Mouse (Mus musculus) kidney, postnatal 14 days (tissue): Measurements from ENCODE around the gene Dbh.

Source experiments
- DNase-seq: peaks from one replicate; pipeline ENCODE4 v3.0.0; 2022; ENCODE audit warnings: mixed read lengths

Gene Dbh

GRCm38 (mm10) chr2:27164796-27165590 is at the start of gene Dbh:
Gene Dbh, plus strand, starts transcription at chr2:27165233.
- no peak for DNase-seq

GRCm38 (mm10) chr2:27118452-27118851 is 46.6 kb upstream of the Dbh start:
- no peak for DNase-seq

GRCm38 (mm10) chr2:27119766-27120165 is 45.3 kb upstream of the Dbh start:
- DNase-seq: no peak

- peak; percentile 16 for DNase-seq
Measured at GRCm38 (mm10) chr2:27120241-27120641, 44.8 kb upstream of the Dbh start.

GRCm38 (mm10) chr2:27121626-27122355 is 43.2 kb upstream of the Dbh start:
- DNase-seq: peak; percentile 38

GRCm38 (mm10) chr2:27122578-27122977 is 42.5 kb upstream of the Dbh start:
- no peak for DNase-seq

GRCm38 (mm10) chr2:27123121-27123520 is 41.9 kb upstream of the Dbh start:
- no peak for DNase-seq

GRCm38 (mm10) chr2:27125979-27126378 is 39.1 kb upstream of the Dbh start:
- DNase-seq: peak; percentile 44

- DNase-seq: no peak
Measured at GRCm38 (mm10) chr2:27126496-27126895, 38.5 kb upstream of the Dbh start.

- no peak for DNase-seq
Measured at GRCm38 (mm10) chr2:27128990-27129389, 36.0 kb upstream of the Dbh start.

- no peak for DNase-seq
Measured at GRCm38 (mm10) chr2:27135935-27136334, 29.1 kb upstream of the Dbh start.

GRCm38 (mm10) chr2:27136336-27136735 is 28.7 kb upstream of the Dbh start:
- no peak for DNase-seq

GRCm38 (mm10) chr2:27136789-27137188 is 28.2 kb upstream of the Dbh start:
- no peak for DNase-seq

- DNase-seq: no peak
Measured at GRCm38 (mm10) chr2:27138356-27138755, 26.7 kb upstream of the Dbh start.

GRCm38 (mm10) chr2:27141950-27142693 is 22.9 kb upstream of the Dbh start, which contains the start of gene Fam163b:
Gene Fam163b, minus strand, starts transcription at chr2:27142491.
- DNase-seq: peak; percentile 71

GRCm38 (mm10) chr2:27144957-27145356 is 20.1 kb upstream of the Dbh start:
- DNase-seq: no peak

GRCm38 (mm10) chr2:27146840-27147239 is 18.2 kb upstream of the Dbh start:
- no peak for DNase-seq

GRCm38 (mm10) chr2:27149457-27149856 is 15.6 kb upstream of the Dbh start:
- DNase-seq: no peak

GRCm38 (mm10) chr2:27154466-27155185 is 10.4 kb upstream of the Dbh start:
- peak; percentile 77 for DNase-seq

- no peak for DNase-seq
Measured at GRCm38 (mm10) chr2:27156596-27156995, 8.4 kb upstream of the Dbh start.

GRCm38 (mm10) chr2:27161526-27161925 is 3.5 kb upstream of the Dbh start:
- no peak for DNase-seq

GRCm38 (mm10) chr2:27162656-27163055 is 2.4 kb upstream of the Dbh start:
- no peak for DNase-seq

- DNase-seq: no peak
Measured at GRCm38 (mm10) chr2:27163851-27164250, 1.2 kb upstream of the Dbh start.
